Mouse (Mus musculus): ENCODE measurements around the gene Scgb1a1. TPM values are rescaled to one million over a fixed set of nuclear protein-coding genes. Genes with fewer than 3 reads are reported as not detected.
A peak's percentile ranks its signal among the peaks of the same experiment; 100 is the strongest.

The Scgb1a1 gene
- polyA plus RNA-seq, 1 experiment: not detected

GRCm38 (mm10) chr19:9070316-9070715, 17.4 kb downstream of the Scgb1a1 start:
- Histone ChIP-seq H3K4me3 (replicated peaks) (no peak overlapping the region), H3K27me3 (replicated peaks) (peaks cover 4% of the 10 kb centered on the region), H3K4me1 (peaks cover 64% of the 10 kb centered on the region), H3K9me3 (no peaks in the 10 kb centered on the region), H3K36me3 (replicated peaks; ENCODE audit: low read length) (no peaks in the 10 kb centered on the region)
- TF ChIP-seq FLI1 (IDR thresholded peaks at IDR 0.05; ENCODE audit: low read length): no peak
- no peak for TF ChIP-seq GATA1 (IDR thresholded peaks at IDR 0.05; ENCODE audit: borderline replicate concordance, low read length)

DNA sequence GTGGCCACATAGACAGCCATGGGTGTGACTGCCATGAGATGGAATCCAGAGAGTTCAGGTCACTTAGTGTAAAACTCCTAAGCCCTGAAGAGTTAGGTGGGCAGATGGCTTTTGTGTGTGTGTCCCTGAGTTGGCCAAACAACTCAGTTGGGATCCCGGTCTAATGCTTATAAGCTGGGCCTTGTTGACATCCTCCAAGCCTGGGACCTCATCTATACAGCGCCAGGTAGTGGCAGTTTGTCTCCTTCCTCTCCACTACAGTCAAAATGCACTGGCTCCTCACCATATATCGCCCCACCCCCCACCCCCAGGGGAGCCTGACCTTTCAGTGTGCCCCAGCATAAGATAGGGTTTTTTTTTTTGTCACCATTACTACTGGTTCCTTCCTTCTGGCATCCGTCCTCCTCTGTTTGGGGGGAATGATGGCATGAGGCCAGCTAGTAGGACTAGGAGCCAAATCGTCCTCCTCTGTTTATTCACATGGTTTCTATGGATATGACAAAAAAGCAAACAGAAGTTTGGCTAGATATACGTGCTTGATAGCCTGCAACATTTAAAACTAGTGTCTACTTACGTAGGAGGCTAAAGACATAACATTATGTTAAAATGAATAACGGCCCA, 18.0 kb downstream of the Scgb1a1 start:
- no peaks in the 10 kb centered on the region for H3K36me3 ChIP-seq (replicated peaks; ENCODE audit: low read length)
- no peak overlapping the region for H3K4me3 ChIP-seq (replicated peaks)
- H3K4me1 ChIP-seq: peaks cover 64% of the 10 kb centered on the region
- peaks cover 4% of the 10 kb centered on the region for H3K27me3 ChIP-seq (replicated peaks)
- no peaks in the 10 kb centered on the region for H3K9me3 ChIP-seq
- TF ChIP-seq GATA1 (IDR thresholded peaks at IDR 0.05; ENCODE audit: borderline replicate concordance, low read length) (no peak), FLI1 (IDR thresholded peaks at IDR 0.05; ENCODE audit: low read length) (no peak)

DNA sequence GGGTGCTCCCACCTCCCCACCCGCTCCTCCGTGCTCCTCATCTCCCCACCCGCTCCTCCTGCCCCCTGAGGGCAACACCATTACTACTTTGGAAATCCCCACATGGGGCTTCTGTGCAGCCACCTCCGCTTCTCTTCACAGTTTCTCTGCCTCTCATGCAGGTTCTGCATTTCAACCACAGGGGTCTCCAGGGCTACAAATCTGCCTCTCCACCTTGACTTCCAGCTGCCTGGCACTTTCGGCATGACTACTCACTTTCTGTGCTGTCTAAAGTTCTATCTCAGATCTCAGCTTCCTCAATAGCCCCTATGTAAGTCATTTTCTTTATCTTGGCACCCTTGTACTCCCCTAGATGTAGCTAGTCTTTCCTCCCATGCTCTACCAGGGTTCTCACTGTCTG, 20.5 kb downstream of the Scgb1a1 start:
- no peak overlapping the region for H3K4me3 ChIP-seq (replicated peaks)
- H3K9me3 ChIP-seq: no peaks in the 10 kb centered on the region
- H3K4me1 ChIP-seq: peaks cover 71% of the 10 kb centered on the region
- no peak for TF ChIP-seq FLI1 (IDR thresholded peaks at IDR 0.05; ENCODE audit: low read length)
- no peak for TF ChIP-seq GATA1 (IDR thresholded peaks at IDR 0.05; ENCODE audit: borderline replicate concordance, low read length)
- peaks cover 4% of the 10 kb centered on the region for H3K27me3 ChIP-seq (replicated peaks)
- H3K36me3 ChIP-seq (replicated peaks; ENCODE audit: low read length): no peaks in the 10 kb centered on the region

DNA sequence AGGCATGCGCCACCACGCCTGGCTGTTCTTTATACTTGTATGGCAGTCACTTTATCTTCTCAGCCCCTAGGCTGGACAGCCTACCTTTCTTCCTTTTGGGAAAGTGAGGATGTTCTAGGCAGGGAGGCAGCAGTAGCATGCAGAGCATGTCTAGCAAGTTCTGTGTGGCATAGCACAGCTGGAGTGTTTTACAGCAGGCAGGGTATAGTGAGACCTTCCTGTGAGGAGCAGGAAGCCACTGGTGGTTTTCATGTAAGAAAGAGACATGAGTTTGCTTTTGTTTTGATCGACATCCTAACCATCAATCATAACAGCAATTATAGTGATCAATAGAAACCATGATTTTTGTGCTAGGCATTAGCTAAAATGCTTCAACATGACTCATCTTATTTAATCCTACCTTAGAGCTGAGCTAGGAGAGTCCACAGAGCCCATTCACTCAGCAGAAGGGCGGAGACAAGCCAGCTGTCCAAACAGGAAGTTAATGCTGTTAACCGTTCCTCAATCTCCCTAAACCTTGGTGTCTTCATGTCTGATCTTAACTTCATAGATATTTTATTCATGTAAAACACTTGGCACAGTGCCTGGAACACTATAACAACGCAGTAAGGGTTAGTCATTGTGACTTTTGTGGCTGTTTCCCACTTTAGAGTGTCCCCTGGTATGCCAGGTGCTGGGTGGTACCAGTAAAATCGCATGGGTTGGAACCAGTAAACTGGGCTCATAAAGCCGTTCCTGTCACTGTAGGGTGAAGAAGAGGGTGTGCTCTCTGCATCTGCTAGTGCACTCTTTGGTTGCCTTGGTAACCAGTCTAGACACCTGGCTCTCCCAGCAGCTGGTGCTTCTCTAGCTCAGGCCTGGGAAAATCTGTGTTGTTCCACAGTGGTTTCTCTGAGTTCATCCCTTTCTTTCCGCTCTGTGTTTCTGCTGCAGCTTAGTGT, 21.9 kb downstream of the Scgb1a1 start:
- Histone ChIP-seq H3K4me3 (replicated peaks) (peak overlapping the region; percentile 71), H3K4me1 (peaks cover 71% of the 10 kb centered on the region), H3K27me3 (replicated peaks) (peaks cover 4% of the 10 kb centered on the region), H3K36me3 (replicated peaks; ENCODE audit: low read length) (no peaks in the 10 kb centered on the region), H3K9me3 (no peaks in the 10 kb centered on the region)
- TF ChIP-seq FLI1 (IDR thresholded peaks at IDR 0.05; ENCODE audit: low read length) (no peak), GATA1 (IDR thresholded peaks at IDR 0.05; ENCODE audit: borderline replicate concordance, low read length) (no peak)

GRCm38 (mm10) chr19:9063831-9064230, 23.9 kb downstream of the Scgb1a1 start:
- H3K36me3 ChIP-seq (replicated peaks; ENCODE audit: low read length): no peaks in the 10 kb centered on the region
- TF ChIP-seq GATA1 (IDR thresholded peaks at IDR 0.05; ENCODE audit: borderline replicate concordance, low read length) (no peak), FLI1 (IDR thresholded peaks at IDR 0.05; ENCODE audit: low read length) (no peak)
- H3K27me3 ChIP-seq (replicated peaks): peaks cover 4% of the 10 kb centered on the region
- H3K4me3 ChIP-seq (replicated peaks): no peak overlapping the region
- no peaks in the 10 kb centered on the region for H3K9me3 ChIP-seq
- H3K4me1 ChIP-seq: peaks cover 75% of the 10 kb centered on the region

GRCm38 (mm10) chr19:9062822-9063221, 24.9 kb downstream of the Scgb1a1 start:
- Histone ChIP-seq H3K36me3 (replicated peaks; ENCODE audit: low read length) (no peaks in the 10 kb centered on the region), H3K4me1 (peaks cover 85% of the 10 kb centered on the region), H3K27me3 (replicated peaks) (no peaks in the 10 kb centered on the region), H3K9me3 (no peaks in the 10 kb centered on the region), H3K4me3 (replicated peaks) (no peak overlapping the region)
- no peak for TF ChIP-seq GATA1 (IDR thresholded peaks at IDR 0.05; ENCODE audit: borderline replicate concordance, low read length)
- no peak for TF ChIP-seq FLI1 (IDR thresholded peaks at IDR 0.05; ENCODE audit: low read length)

DNA sequence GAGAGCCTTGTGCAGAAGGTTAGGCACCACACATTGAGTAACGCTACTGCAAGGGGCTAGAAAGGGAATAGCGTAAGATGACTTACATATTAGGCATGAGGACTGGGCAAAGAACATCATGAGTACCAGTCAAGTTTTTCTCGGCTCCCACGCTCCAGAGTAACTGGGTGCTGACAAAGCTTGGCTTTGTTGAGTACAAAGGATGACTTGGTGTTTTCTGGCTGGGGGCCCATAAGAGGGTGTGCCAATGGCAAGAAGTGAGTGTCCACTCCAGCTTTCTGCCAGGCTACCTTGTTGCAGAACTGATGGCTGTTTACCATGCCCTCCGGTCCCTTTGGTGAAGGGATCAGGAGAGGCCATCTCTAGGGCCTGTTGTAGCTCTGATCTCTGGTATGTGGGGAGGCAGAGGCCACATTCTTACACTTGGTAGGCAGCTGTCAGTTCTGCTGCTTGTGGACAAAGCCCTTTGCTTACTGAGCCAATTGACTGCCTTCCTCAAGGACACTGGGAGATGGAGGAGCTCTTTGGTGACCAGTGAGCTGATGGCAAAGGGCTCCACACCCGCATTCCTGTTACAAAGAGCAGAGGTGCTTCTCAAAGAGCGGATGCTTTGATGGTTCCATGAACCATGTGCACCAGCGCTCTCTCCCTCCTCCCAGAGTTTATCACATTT, 26.4 kb downstream of the Scgb1a1 start:
- Histone ChIP-seq H3K27me3 (replicated peaks) (no peaks in the 10 kb centered on the region), H3K4me3 (replicated peaks) (peak overlapping the region; percentile 60), H3K9me3 (no peaks in the 10 kb centered on the region), H3K36me3 (replicated peaks; ENCODE audit: low read length) (no peaks in the 10 kb centered on the region), H3K4me1 (peaks cover 86% of the 10 kb centered on the region)
- TF ChIP-seq GATA1 (IDR thresholded peaks at IDR 0.05; ENCODE audit: borderline replicate concordance, low read length) (no peak), FLI1 (IDR thresholded peaks at IDR 0.05; ENCODE audit: low read length) (0 out of 2 replicates have a peak, but pooled peaks have one; percentile 9)

GRCm38 (mm10) chr19:9060103-9060502, 27.7 kb downstream of the Scgb1a1 start:
- H3K36me3 ChIP-seq (replicated peaks; ENCODE audit: low read length): no peaks in the 10 kb centered on the region
- no peaks in the 10 kb centered on the region for H3K9me3 ChIP-seq
- H3K4me3 ChIP-seq (replicated peaks): no peak overlapping the region
- H3K4me1 ChIP-seq: peaks cover 86% of the 10 kb centered on the region
- TF ChIP-seq FLI1 (IDR thresholded peaks at IDR 0.05; ENCODE audit: low read length): no peak
- no peak for TF ChIP-seq GATA1 (IDR thresholded peaks at IDR 0.05; ENCODE audit: borderline replicate concordance, low read length)
- no peaks in the 10 kb centered on the region for H3K27me3 ChIP-seq (replicated peaks)

- Histone ChIP-seq H3K4me1 (peaks cover 86% of the 10 kb centered on the region), H3K9me3 (no peaks in the 10 kb centered on the region), H3K36me3 (replicated peaks; ENCODE audit: low read length) (no peaks in the 10 kb centered on the region), H3K4me3 (replicated peaks) (no peak overlapping the region), H3K27me3 (replicated peaks) (no peaks in the 10 kb centered on the region)
- TF ChIP-seq FLI1 (IDR thresholded peaks at IDR 0.05; ENCODE audit: low read length): no peak
- TF ChIP-seq GATA1 (IDR thresholded peaks at IDR 0.05; ENCODE audit: borderline replicate concordance, low read length): no peak
These were observed 28.4 kb downstream of the Scgb1a1 start for GRCm38 (mm10) chr19:9059391-9059790.
